Mouse (Mus musculus) E14TG2a.4 (cell line): ENCODE results near the gene Gm3402.
"Not testable (repeated sequence)": the region's sequence is repeated elsewhere in the genome, so short reads cannot be mapped to it uniquely, and the experiment has no call there.

Source experiments
- H3K27me3 ChIP-seq: 2 replicates; pipeline ENCODE4 v1.6.1; 2014; ENCODE audit warnings: low read length, control low read depth; ENCODE audit not compliant: insufficient read depth
- H3K36me3 ChIP-seq: 2 replicates; pipeline ENCODE4 v1.6.1; 2014; ENCODE audit warnings: low read length, control low read depth; ENCODE audit not compliant: insufficient read depth
- H3K4me1 ChIP-seq: replicated peaks from 2 replicates; pipeline ENCODE4 v1.6.1; 2014; ENCODE audit warnings: low read depth, low read length, control low read depth
- H3K4me3 ChIP-seq: replicated peaks from 2 replicates; pipeline ENCODE4 v1.5.1; 2014; ENCODE audit warnings: mild to moderate bottlenecking, low read length
- H3K9me3 ChIP-seq: 2 replicates; pipeline ENCODE4 v1.6.1; 2014; ENCODE audit warnings: low read length, control low read depth
- NANOG ChIP-seq: IDR thresholded peaks from 2 replicates; pipeline ENCODE4 v1.6.1; 2014; ENCODE audit warnings: borderline replicate concordance, low read length, mixed read lengths
- POU5F1 ChIP-seq: IDR thresholded peaks from 2 replicates; pipeline ENCODE4 v1.6.1; 2014; ENCODE audit warnings: low read length, borderline replicate concordance

Gene Gm3402

GRCm38 (mm10) chr5:146555836-146556235 lies 41.9 kb downstream of the Gm3402 start, which contains the start of gene Gm3415:
Gene Gm3415 (plus strand): TSS chr5:146556136.
- not testable (repeated sequence) for H3K36me3 ChIP-seq, H3K27me3 ChIP-seq, H3K4me1 ChIP-seq, H3K9me3 ChIP-seq, H3K4me3 ChIP-seq

- Histone ChIP-seq H3K36me3 (no peaks in the 10 kb centered on the region), H3K27me3 (no peaks in the 10 kb centered on the region), H3K4me1 (no peaks in the 10 kb centered on the region), H3K9me3 (no peaks in the 10 kb centered on the region), H3K4me3 (no peak overlapping the region)
- TF ChIP-seq POU5F1 (no peak), NANOG (no peak)
Observed at GRCm38 (mm10) chr5:146564259-146564658, 50.3 kb downstream of the Gm3402 start.
